Mouse (Mus musculus) testis, adult 2 months (tissue): ENCODE data around the gene Trim13. TPM values are rescaled to one million over a fixed set of nuclear protein-coding genes. Genes with fewer than 3 reads are reported as not detected.
"Not testable (repeated sequence)": the region's sequence is repeated elsewhere in the genome, so short reads cannot be mapped to it uniquely, and the experiment has no call there.

Experiments
- H3K27ac ChIP-seq: fragments of 200-500 bp; 2 replicates; pipeline ENCODE4 v1.5.1; 2012; ENCODE audit warnings: low read depth, low read length; ENCODE audit not compliant: control insufficient read depth, insufficient read depth
- H3K27me3 ChIP-seq: fragments of 200-500 bp; 2 replicates; pipeline ENCODE4 v1.6.1; 2012; ENCODE audit warnings: mild to moderate bottlenecking, low read length, moderate library complexity; ENCODE audit not compliant: control insufficient read depth, insufficient read depth
- H3K36me3 ChIP-seq: fragments of 200-500 bp; 2 replicates; pipeline ENCODE4 v1.6.1; 2012; ENCODE audit warnings: mild to moderate bottlenecking, low read length; ENCODE audit not compliant: control insufficient read depth, insufficient read depth
- H3K4me1 ChIP-seq: fragments of 200-500 bp; 2 replicates; pipeline ENCODE4 v1.6.1; 2012; ENCODE audit warnings: low read length; ENCODE audit not compliant: control insufficient read depth, insufficient read depth
- H3K4me3 ChIP-seq: fragments of 200-500 bp; 2 replicates; pipeline ENCODE4 v1.5.1; 2012; ENCODE audit warnings: low read depth, mild to moderate bottlenecking, low read length, moderate library complexity, mixed read lengths; ENCODE audit not compliant: control insufficient read depth
- CTCF ChIP-seq: fragments of 200-500 bp; IDR thresholded peaks from 2 replicates; pipeline ENCODE4 v1.5.1; 2012; ENCODE audit warnings: low read depth, mild to moderate bottlenecking, inconsistent platforms, low read length, moderate library complexity; ENCODE audit not compliant: control insufficient read depth, insufficient read depth, insufficient replicate concordance
- POLR2A ChIP-seq: fragments of 200-500 bp; IDR thresholded peaks from 2 replicates; pipeline ENCODE4 v1.6.1; 2012; ENCODE audit warnings: low read depth, mild to moderate bottlenecking, inconsistent platforms, low read length, moderate library complexity; ENCODE audit not compliant: control insufficient read depth
- polyA plus RNA-seq: library from polyadenylated mRNA; depleted of rRNA; stranded (reverse); fragments of >200 nt; gene quantifications from 2 replicates; pipeline ENCODE4 v1.2.3, GENCODE M21; 2012; rRNA removed

The Trim13 gene
- 11.0 and 13.9 TPM in 2 replicates for polyA plus RNA-seq

DNA sequence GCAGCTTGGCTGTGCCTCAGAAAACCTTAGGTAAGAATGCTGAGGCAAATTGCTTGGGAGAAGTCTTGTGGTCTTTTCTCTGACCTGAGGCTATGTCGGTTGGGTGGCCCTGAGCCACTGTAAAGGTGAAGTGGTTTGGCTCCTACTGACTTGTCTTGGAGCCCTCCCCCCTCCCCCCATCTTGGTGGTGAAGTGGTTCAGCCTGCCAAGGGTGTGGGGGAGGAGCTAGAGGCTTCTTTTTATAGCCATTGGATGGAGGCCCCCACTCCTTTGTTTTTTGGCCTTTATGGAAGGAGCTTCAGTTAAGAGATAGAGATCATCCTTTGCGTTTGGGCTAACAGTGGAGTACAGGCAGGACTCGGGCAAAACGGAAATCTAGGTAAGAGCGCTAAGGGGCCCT lies at the start of gene Trim13:
Trim13 (plus strand) TSS at position 280 of the 400 bp plus-strand sequence.
- H3K27ac ChIP-seq = peak within 1 kb of the TSS; percentile 93

DNA sequence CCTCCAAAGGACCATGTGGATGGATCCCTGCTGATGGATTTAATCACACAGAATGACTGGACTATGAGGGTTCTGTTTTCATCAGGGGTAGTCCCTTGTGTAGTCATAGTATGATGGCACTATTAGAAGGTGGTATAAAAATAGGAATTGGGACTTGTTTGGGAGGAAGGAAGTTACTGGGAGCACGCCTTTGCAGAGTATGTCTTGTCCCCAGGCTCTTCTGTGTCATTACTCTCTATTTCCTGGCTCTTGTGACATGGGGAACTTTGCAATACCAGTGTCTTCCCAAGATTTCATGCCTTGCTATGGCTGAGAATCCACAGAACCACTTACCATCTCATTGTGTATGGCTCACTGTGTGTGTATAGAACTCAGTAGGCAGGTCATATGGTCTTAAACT lies 49.4 kb upstream of the Trim13 start:
- Histone ChIP-seq H3K4me3 (no peak overlapping the region), H3K4me1 (no peaks in the 10 kb centered on the region), H3K27ac (no peak overlapping the region), H3K27me3 (no peaks in the 10 kb centered on the region), H3K36me3 (no peaks in the 10 kb centered on the region; the same call in 1 of the 2 replicates)
- TF ChIP-seq POLR2A (no peak), CTCF (no peak)

More for the DNA sequence above, at the start of gene Trim13:
- Histone ChIP-seq H3K27me3 (no peaks in the 10 kb centered on the region), H3K36me3 (no peaks in the 10 kb centered on the region), H3K4me3 (peak within 1 kb of the TSS; percentile 91), H3K4me1 (peaks cover 6% of the 10 kb centered on the region)
- peak; percentile 53 for TF ChIP-seq POLR2A
- no peak for TF ChIP-seq CTCF

DNA sequence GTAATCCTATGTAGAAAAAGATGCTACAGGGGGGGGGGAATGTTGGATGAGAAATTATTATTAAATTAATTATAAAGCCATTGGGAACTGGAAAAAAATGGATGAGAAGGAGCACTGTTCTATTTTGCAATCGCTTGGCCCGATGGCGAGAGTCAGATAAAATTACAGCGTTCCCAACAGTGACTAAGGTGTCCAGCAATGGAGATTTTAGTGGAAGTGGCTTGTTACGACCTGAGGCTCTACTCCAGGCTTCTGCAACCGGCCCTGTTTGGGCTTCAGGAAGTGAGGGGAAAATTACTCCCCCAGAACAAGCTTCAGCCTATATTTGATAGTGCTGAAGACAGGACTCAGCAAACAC lies 42.1 kb upstream of the Trim13 start:
- Histone ChIP-seq H3K36me3 (no peaks in the 10 kb centered on the region), H3K4me3 (peak overlapping the region; percentile 90), H3K27me3 (no peaks in the 10 kb centered on the region), H3K27ac (peak overlapping the region; percentile 89), H3K4me1 (peaks cover 7% of the 10 kb centered on the region)
- no peak for TF ChIP-seq POLR2A
- no peak for TF ChIP-seq CTCF

DNA sequence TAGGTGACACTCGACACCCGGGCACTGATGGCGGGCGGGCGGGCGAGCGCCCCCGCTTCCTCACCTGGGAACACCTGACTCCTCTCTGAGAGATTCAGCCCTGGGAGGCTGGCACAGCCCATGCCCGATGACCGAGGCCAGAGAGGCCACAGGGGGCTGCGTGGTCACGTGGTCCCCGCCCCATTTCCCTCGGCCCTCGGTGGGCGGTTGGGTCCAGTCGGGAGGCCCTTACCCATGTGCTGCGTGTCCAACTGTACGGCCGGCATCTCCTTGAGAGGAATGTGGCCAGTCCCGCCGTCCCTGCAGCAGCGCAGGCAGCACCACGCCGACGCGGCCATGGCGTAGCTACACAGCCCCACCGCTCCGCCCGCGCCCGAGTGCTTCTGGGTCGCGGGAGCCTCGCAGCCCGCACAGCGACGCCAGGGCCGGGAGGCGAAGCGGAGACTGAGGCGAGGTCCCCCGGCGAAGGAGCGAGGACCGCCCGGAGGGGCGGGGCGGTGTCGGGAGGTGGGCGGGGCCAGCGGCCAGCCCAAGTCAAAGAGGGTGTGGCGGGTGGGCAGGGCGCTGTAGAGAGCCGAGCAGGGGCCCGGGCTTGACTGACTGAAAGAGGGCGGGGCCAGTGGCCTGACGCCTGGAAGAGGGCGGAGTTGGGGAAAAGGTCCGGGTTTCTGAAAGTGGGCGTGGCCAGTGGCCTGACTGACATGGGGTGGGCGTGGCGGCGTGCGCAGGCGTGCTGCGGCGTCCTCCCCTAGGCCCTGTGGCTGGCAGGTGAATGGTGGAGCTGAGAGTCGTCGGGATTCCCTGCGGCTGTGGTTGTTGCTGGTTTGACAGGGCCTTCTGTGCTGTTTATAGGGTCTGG lies 41.5 kb upstream of the Trim13 start, which contains the start of gene Spryd7:
Spryd7 (minus strand) TSS at position 598 of the 859 bp plus-strand sequence.
- peak within 1 kb of the TSS; percentile 89 for H3K27ac ChIP-seq
- peak within 1 kb of the TSS; percentile 90 for H3K4me3 ChIP-seq
- H3K4me1 ChIP-seq = peaks cover 7% of the 10 kb centered on the region
- no peaks in the 10 kb centered on the region for H3K36me3 ChIP-seq
- no peaks in the 10 kb centered on the region for H3K27me3 ChIP-seq
- TF ChIP-seq CTCF (no peak), POLR2A (peak; percentile 76)

DNA sequence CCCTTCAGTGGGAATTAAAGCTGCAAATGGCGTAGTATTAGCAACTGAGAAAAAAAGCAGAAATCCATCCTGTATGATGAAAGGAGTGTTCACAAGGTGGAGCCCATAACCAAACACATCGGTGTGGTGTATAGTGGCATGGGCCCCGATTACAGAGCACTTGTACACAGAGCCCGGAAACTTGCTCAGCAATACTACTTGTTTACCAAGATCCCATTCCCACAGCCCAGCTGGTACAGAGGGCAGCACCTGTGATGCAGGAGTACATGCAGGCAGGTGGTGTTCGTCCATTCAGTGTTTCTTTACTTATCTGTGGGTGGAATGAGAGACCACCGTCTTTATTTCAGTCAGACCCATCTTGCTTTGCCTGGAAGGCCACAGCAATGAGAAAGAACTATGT lies 39.1 kb upstream of the Trim13 start:
- H3K4me1 ChIP-seq = peaks cover 7% of the 10 kb centered on the region
- no peak for TF ChIP-seq CTCF
- H3K4me3 ChIP-seq = no peak overlapping the region
- no peaks in the 10 kb centered on the region for H3K27me3 ChIP-seq
- H3K36me3 ChIP-seq = no peaks in the 10 kb centered on the region
- H3K27ac ChIP-seq = no peak overlapping the region

DNA sequence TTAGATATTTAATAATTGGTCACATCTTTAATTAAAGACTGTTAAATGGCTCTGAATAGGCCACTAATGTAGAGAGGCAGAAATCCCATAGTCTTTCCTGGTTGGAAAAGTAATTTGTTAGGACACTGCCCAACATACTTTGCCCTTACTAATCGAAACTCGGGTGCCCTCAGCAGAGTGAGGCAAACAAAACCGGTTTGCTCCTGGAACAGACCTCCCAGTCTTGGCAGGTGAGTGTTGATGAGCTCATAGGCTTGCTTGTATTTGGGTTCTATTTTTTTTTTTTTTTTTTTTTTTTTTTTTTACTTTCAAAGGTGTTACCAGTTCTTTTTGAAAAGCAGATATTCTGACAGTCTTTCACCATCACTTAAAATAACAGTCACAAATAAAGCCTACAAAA lies 38.2 kb upstream of the Trim13 start:
- no peak overlapping the region for H3K4me3 ChIP-seq
- TF ChIP-seq POLR2A (no peak), CTCF (no peak)
- no peak overlapping the region for H3K27ac ChIP-seq

DNA sequence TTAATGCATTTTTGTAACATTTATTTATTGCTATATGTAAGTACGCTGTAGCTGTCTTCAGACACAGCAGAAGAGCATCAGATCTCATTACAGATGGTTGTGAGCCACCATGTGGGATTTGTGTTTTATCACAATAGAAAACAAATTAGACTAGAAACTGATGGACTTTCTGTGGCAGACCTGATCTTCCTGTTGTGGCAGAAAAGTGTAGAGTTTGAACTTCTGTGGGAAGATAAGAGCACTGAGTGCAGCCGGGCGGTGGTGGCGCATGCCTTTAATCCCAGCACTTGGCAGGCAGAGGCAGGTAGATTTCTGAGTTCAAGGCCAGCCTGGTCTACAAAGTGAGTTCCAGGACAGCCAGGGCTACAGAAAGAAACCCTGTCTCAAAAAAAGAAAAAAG lies 31.8 kb upstream of the Trim13 start:
- H3K4me1 ChIP-seq, H3K36me3 ChIP-seq, H3K4me3 ChIP-seq, H3K27ac ChIP-seq, H3K27me3 ChIP-seq: not testable (repeated sequence)

More for the DNA sequence above, 38.2 kb upstream of the Trim13 start:
- H3K27me3 ChIP-seq = no peaks in the 10 kb centered on the region
- peaks cover 7% of the 10 kb centered on the region for H3K4me1 ChIP-seq
- H3K36me3 ChIP-seq = no peaks in the 10 kb centered on the region
